Mouse (Mus musculus) neural tube, embryonic 13.5 days (tissue): ENCODE measurements around the gene B3galt6. TPM values are rescaled to one million over a fixed set of nuclear protein-coding genes. Genes with fewer than 3 reads are reported as not detected.

Experiments used
- ATAC-seq: fragments of 200-750 bp; cut with Nextera tagmentation; 2 replicates; pipeline ENCODE4 v1.8.0; 2017; ENCODE audit warnings: low read depth, mild to moderate bottlenecking, moderate TSS enrichment, moderate library complexity
- H3K27ac ChIP-seq: fragments of 300-500 bp; sonication (generic); replicated peaks from 2 replicates; pipeline ENCODE4 v1.5.1; 2015; ENCODE audit warnings: moderate library complexity, mild to moderate bottlenecking, inconsistent platforms
- H3K27me3 ChIP-seq: fragments of 300-500 bp; sonication (generic); 2 replicates; pipeline ENCODE4 v1.6.1; 2015; ENCODE audit warnings: mild to moderate bottlenecking, inconsistent platforms
- H3K36me3 ChIP-seq: fragments of 300-500 bp; sonication (generic); 2 replicates; pipeline ENCODE4 v1.6.1; 2015; ENCODE audit warnings: mild to moderate bottlenecking, inconsistent platforms
- H3K4me1 ChIP-seq: fragments of 300-500 bp; sonication (generic); replicated peaks from 2 replicates; pipeline ENCODE4 v1.6.1; 2015; ENCODE audit warnings: inconsistent platforms
- H3K4me2 ChIP-seq: fragments of 300-500 bp; sonication (generic); 2 replicates; pipeline ENCODE4 v1.6.1; 2015; ENCODE audit warnings: inconsistent platforms, mild to moderate bottlenecking, moderate library complexity
- H3K4me3 ChIP-seq: fragments of 300-500 bp; sonication (generic); 2 replicates; pipeline ENCODE4 v1.5.1; 2015; ENCODE audit warnings: mild to moderate bottlenecking, inconsistent platforms
- H3K9ac ChIP-seq: fragments of 300-500 bp; sonication (generic); 2 replicates; pipeline ENCODE4 v1.6.1; 2015; ENCODE audit warnings: moderate library complexity, mild to moderate bottlenecking, inconsistent platforms
- H3K9me3 ChIP-seq: fragments of 300-500 bp; sonication (generic); 2 replicates; pipeline ENCODE4 v1.6.1; 2016; ENCODE audit warnings: inconsistent platforms
- WGBS: fragments of 180-500 bp; shearing (Covaris S2); methylation state at CpG from one replicate; pipeline ENCODE4 v1.1.7; 2015; 5-methylcytosine and 5-hydroxymethylcytosine counted together
- polyA plus RNA-seq: library from polyadenylated mRNA; unstranded; fragments of >200 nt; fragmentation: Nextera tagmentation; extraction: Ambion mirVana; gene quantifications from 2 replicates; pipeline ENCODE4 v1.2.1, GENCODE M21; 2015

B3galt6 gene
- polyA plus RNA-seq, 1 experiment from 2014 or later, result 25.1 TPM

- peak; percentile 98 for ATAC-seq
- Histone ChIP-seq H3K9me3 (no peaks in the 10 kb centered on the region), H3K27me3 (0 out of 2 replicates have a peak, but pooled peaks cover 2% of the 10 kb centered on the region), H3K36me3 (peaks cover 24% of the 10 kb centered on the region), H3K4me3 (peak within 1 kb of the TSS; percentile 99), H3K4me1 (peaks cover 27% of the 10 kb centered on the region), H3K9ac (peak within 1 kb of the TSS; percentile 93), H3K27ac (peak within 1 kb of the TSS; percentile 90), H3K4me2 (peak within 1 kb of the TSS; percentile 90)
- under 1% methylated on average over 85 of the region's 85 CpGs for WGBS
These were observed 48.8 kb downstream of the B3galt6 start, which contains the start of gene Ube2j2 for GRCm38 (mm10) chr4:155943534-155944249. Gene Ube2j2 (plus strand): TSS chr4:155943831.

GRCm38 (mm10) chr4:155943049-155943452, 49.4 kb downstream of the B3galt6 start:
- H3K4me3 ChIP-seq, result peak overlapping the region; percentile 99
- H3K4me2 ChIP-seq, result peak overlapping the region; percentile 90
- peaks cover 27% of the 10 kb centered on the region for H3K4me1 ChIP-seq
- H3K36me3 ChIP-seq, result peaks cover 17% of the 10 kb centered on the region
- H3K9ac ChIP-seq, result peak overlapping the region; percentile 93
- peak overlapping the region; percentile 90 for H3K27ac ChIP-seq
- WGBS, result 2% methylated on average over 17 of the region's 17 CpGs
- no peaks in the 10 kb centered on the region for H3K9me3 ChIP-seq
- 0 out of 2 replicates have a peak, but pooled peaks cover 2% of the 10 kb centered on the region for H3K27me3 ChIP-seq
- peak; percentile 62 for ATAC-seq

Other genes starting within 250 kb of the B3galt6 start
- gene Atad3a, start 231.6 kb downstream of the B3galt6 start, polyA plus RNA-seq, result 75.1 and 76.4 TPM in 2 replicates
- 23.0 and 23.4 TPM in 2 replicates for gene Vwa1, start 218.0 kb downstream of the B3galt6 start, polyA plus RNA-seq
- 0.49 and 1.1 TPM in 2 replicates for gene Tmem88b, start 206.8 kb downstream of the B3galt6 start, polyA plus RNA-seq
- not detected in 2 replicates for gene Ankrd65, start 202.2 kb downstream of the B3galt6 start, polyA plus RNA-seq
- 249 and 265 TPM in 2 replicates for gene Mrpl20, start 189.8 kb downstream of the B3galt6 start, polyA plus RNA-seq
- 155 and 185 TPM in 2 replicates for gene Ccnl2, start 180.2 kb downstream of the B3galt6 start, polyA plus RNA-seq
- 139 and 145 TPM in 2 replicates for gene Aurkaip1, start 161.4 kb downstream of the B3galt6 start, polyA plus RNA-seq
- 29.3 and 33.9 TPM in 2 replicates for gene Mxra8, start 153.0 kb downstream of the B3galt6 start, polyA plus RNA-seq
- 8.6 and 14.6 TPM in 2 replicates for gene Dvl1, start 145.2 kb downstream of the B3galt6 start, polyA plus RNA-seq
- 0.45 and 0.72 TPM in 2 replicates for gene Tas1r3, start 129.3 kb downstream of the B3galt6 start, polyA plus RNA-seq
- gene Cptp, start 123.2 kb downstream of the B3galt6 start, polyA plus RNA-seq, result 21.1 and 25.2 TPM in 2 replicates
- 63.7 and 69.8 TPM in 2 replicates for gene Ints11, start 123.1 kb downstream of the B3galt6 start, polyA plus RNA-seq
- gene Pusl1, start 100.9 kb downstream of the B3galt6 start, polyA plus RNA-seq, result 51.5 and 55.4 TPM in 2 replicates
- gene Acap3, start 100.8 kb downstream of the B3galt6 start, polyA plus RNA-seq, result 68.4 and 72.3 TPM in 2 replicates
- gene Ube2j2, start 48.8 kb downstream of the B3galt6 start, polyA plus RNA-seq, result 121 and 126 TPM in 2 replicates
- 10.6 and 19.0 TPM in 2 replicates for gene C1qtnf12, start 30.3 kb downstream of the B3galt6 start, polyA plus RNA-seq
- 132 and 139 TPM in 2 replicates for gene Sdf4, start 223 bp upstream of the B3galt6 start, polyA plus RNA-seq
- gene Tnfrsf4, start 21.2 kb upstream of the B3galt6 start, polyA plus RNA-seq, result 0.77 and 1.2 TPM in 2 replicates
- 1.6 and 2.7 TPM in 2 replicates for gene Tnfrsf18, start 33.5 kb upstream of the B3galt6 start, polyA plus RNA-seq
- not detected in 2 replicates for gene Ttll10, start 66.8 kb upstream of the B3galt6 start, polyA plus RNA-seq
- 25.0 and 27.7 TPM in 2 replicates for gene 9430015G10Rik, start 117.3 kb upstream of the B3galt6 start, polyA plus RNA-seq
- 0.66 and 0.69 TPM in 2 replicates for gene Rnf223, start 137.9 kb upstream of the B3galt6 start, polyA plus RNA-seq
- gene Agrn, start 204.8 kb upstream of the B3galt6 start, polyA plus RNA-seq, result 120 and 122 TPM in 2 replicates
- 0.84 and 2.2 TPM in 2 replicates for gene Isg15, start 208.2 kb upstream of the B3galt6 start, polyA plus RNA-seq
- gene AW011738, start 210.7 kb upstream of the B3galt6 start, polyA plus RNA-seq, result 5.1 and 5.6 TPM in 2 replicates
- gene Perm1, start 223.2 kb upstream of the B3galt6 start, polyA plus RNA-seq, result 1.8 TPM in 2 replicates
- 26.1 and 27.3 TPM in 2 replicates for gene Plekhn1, start 242.2 kb upstream of the B3galt6 start, polyA plus RNA-seq
- gene Noc2l, start 243.4 kb upstream of the B3galt6 start, polyA plus RNA-seq, result 49.5 and 54.8 TPM in 2 replicates